Mouse (Mus musculus) CD4-positive, CD25-positive, alpha-beta regulatory T cell, adult 4 months (primary cell): ENCODE data around the gene Itga2b. TPM values are rescaled to one million over a fixed set of nuclear protein-coding genes. Genes with fewer than 3 reads are reported as not detected.

Source experiments
- ATAC-seq: one replicate; pipeline ENCODE4 v1.8.0; 2017
- polyA plus RNA-seq, 2 experiments: library from polyadenylated mRNA; unstranded; fragments of 100-300 nt; shearing (Covaris generic); gene quantifications; one replicate each; pipeline ENCODE4 v1.2.1; 2017

Gene Itga2b
- polyA plus RNA-seq, 2 experiments from 2014 or later = 0.36 to 1.5 TPM

GRCm38 (mm10) chr11:102435754-102436470 lies 34.0 kb downstream of the Itga2b start:
- no peak for ATAC-seq

- no peak for ATAC-seq
Observed at GRCm38 (mm10) chr11:102434816-102435705, 34.9 kb downstream of the Itga2b start.

GRCm38 (mm10) chr11:102434406-102434805 lies 35.5 kb downstream of the Itga2b start:
- ATAC-seq = peak; percentile 54

- ATAC-seq = no peak
Observed at GRCm38 (mm10) chr11:102433866-102434265, 36.1 kb downstream of the Itga2b start.

- ATAC-seq = no peak
Observed at GRCm38 (mm10) chr11:102432896-102433295, 37.0 kb downstream of the Itga2b start.

- ATAC-seq = peak; percentile 43
Observed at GRCm38 (mm10) chr11:102432115-102432843, 37.6 kb downstream of the Itga2b start.

- ATAC-seq = no peak
Observed at GRCm38 (mm10) chr11:102431728-102432114, 38.2 kb downstream of the Itga2b start.

GRCm38 (mm10) chr11:102431018-102431645 lies 38.8 kb downstream of the Itga2b start:
- ATAC-seq = peak; percentile 63

- peak; percentile 66 for ATAC-seq
Observed at GRCm38 (mm10) chr11:102430121-102431017, 39.6 kb downstream of the Itga2b start, which contains the start of gene Grn. Grn (plus strand) TSS chr11:102430315.

GRCm38 (mm10) chr11:102429551-102429950 lies 40.4 kb downstream of the Itga2b start:
- ATAC-seq = no peak

- ATAC-seq = peak; percentile 19
Observed at GRCm38 (mm10) chr11:102428981-102429540, 40.9 kb downstream of the Itga2b start.

- ATAC-seq = no peak
Observed at GRCm38 (mm10) chr11:102425555-102426316, 44.2 kb downstream of the Itga2b start.

GRCm38 (mm10) chr11:102424666-102425065 lies 45.3 kb downstream of the Itga2b start:
- ATAC-seq = no peak

- no peak for ATAC-seq
Observed at GRCm38 (mm10) chr11:102421559-102421958, 48.4 kb downstream of the Itga2b start.

GRCm38 (mm10) chr11:102418887-102419286 lies 51.0 kb downstream of the Itga2b start:
- no peak for ATAC-seq

GRCm38 (mm10) chr11:102417160-102417559 lies 52.8 kb downstream of the Itga2b start:
- ATAC-seq = no peak

GRCm38 (mm10) chr11:102415034-102415802 lies 54.7 kb downstream of the Itga2b start:
- ATAC-seq = no peak

GRCm38 (mm10) chr11:102413059-102413458 lies 56.9 kb downstream of the Itga2b start:
- ATAC-seq = no peak

- ATAC-seq = peak; percentile 31
Observed at GRCm38 (mm10) chr11:102411704-102412103, 58.2 kb downstream of the Itga2b start.
